Mouse (Mus musculus) lung, embryonic 15.5 days (tissue): ENCODE data around the gene Il1rl2. TPM values are rescaled to one million over a fixed set of nuclear protein-coding genes. Genes with fewer than 3 reads are reported as not detected.

ENCODE experiments used
- polyA plus RNA-seq: library from polyadenylated mRNA; unstranded; fragments of >200 nt; fragmentation: Nextera tagmentation; extraction: Ambion mirVana; gene quantifications from 2 replicates; pipeline ENCODE4 v1.2.1, GENCODE M21; 2015

Gene Il1rl2
- polyA plus RNA-seq, 1 experiment from 2014 or later, result 13.0 TPM

Other genes starting within 250 kb of the Il1rl2 start
- gene Il1r1, start 99.5 kb upstream of the Il1rl2 start, polyA plus RNA-seq, result 9.7 and 10.9 TPM in 2 replicates
- 0.70 and 0.77 TPM in 2 replicates for gene Il1rl1, start 105.0 kb downstream of the Il1rl2 start, polyA plus RNA-seq
- gene Il18r1, start 140.9 kb downstream of the Il1rl2 start, polyA plus RNA-seq, result 3.0 and 3.3 TPM in 2 replicates
- gene Il18rap, start 190.8 kb downstream of the Il1rl2 start, polyA plus RNA-seq, result 0.17 and 0.21 TPM in 2 replicates